23 mouse cellular contexts compared by ENCODE assay signal in genomic region chr5:123853877-123854504, GRCm38 (mm10). TPM values are rescaled to one million over a fixed set of nuclear protein-coding genes. Genes with fewer than 3 reads are reported as not detected.
A peak's percentile ranks its signal among the peaks of the same experiment; 100 is the strongest.
DNase-seq lines count a peak whose midpoint lies in the region; ATAC-seq and TF ChIP-seq lines count a peak whose summit lies in the region.
"Had no signal": no experiment of that assay in that cellular context is flagged by ENCODE, and none has a peak within 500 bp of the region (broad histone marks: within the 10 kb centered on the region; RNA-seq: fewer than 3 reads in every experiment).

No protein-coding gene starts in this region.

- H3K4me2 ChIP-seq in liver, embryonic 14.5 days (ENCODE audit: low read depth): peak overlapping the region; percentile 24
- H3K4me2 ChIP-seq: heart, embryonic 13.5 days; hindbrain, embryonic 15.5 days; neural tube, embryonic 13.5 days had no signal

- H3K27ac ChIP-seq in liver, adult 2 months (replicated peaks; ENCODE audit: insufficient read depth, low read depth, low read length): peak overlapping the region; percentile 48
- no peak overlapping the region for H3K27ac ChIP-seq in liver, embryonic 14.5 days
- H3K27ac ChIP-seq: forebrain, embryonic 10.5 days; gastrocnemius, adult 2 months; heart, embryonic 13.5 days; hindbrain, embryonic 15.5 days; neural tube, embryonic 13.5 days had no signal

- H3K27me3 ChIP-seq in liver, adult 2 months (ENCODE audit: control insufficient read depth, insufficient read depth, low read length): no peaks in the 10 kb centered on the region
- no peaks in the 10 kb centered on the region for H3K27me3 ChIP-seq in liver, embryonic 14.5 days (ENCODE audit: control insufficient read depth, insufficient read depth, low read length)
- H3K27me3 ChIP-seq: heart, embryonic 13.5 days; hindbrain, embryonic 15.5 days; neural tube, embryonic 13.5 days had no signal

- H3K4me1 ChIP-seq in liver, adult 2 months (ENCODE audit: control insufficient read depth, insufficient read depth, low read length): peaks cover 2% of the 10 kb centered on the region; the same call in 1 of the 2 replicates
- peaks cover 0 to 6% of the 10 kb centered on the region in 2 experiments; a peak in 1 of 4 replicates for H3K4me1 ChIP-seq in liver, embryonic 14.5 days (replicated peaks; ENCODE audit: control insufficient read depth in 2 of 2, insufficient read depth in 2 of 2, low read length in 1 of 2)
- H3K4me1 ChIP-seq: hindbrain, embryonic 15.5 days; neural tube, embryonic 13.5 days had no signal

- no peak for TF ChIP-seq EP300 in liver, embryonic 14.5 days (IDR thresholded peaks at IDR 0.05; ENCODE audit: low read depth)

- peak; percentile 45; the same call in 1 of the 2 replicates for ATAC-seq in liver, embryonic 14.5 days (ENCODE audit: insufficient read depth)
- ATAC-seq: forebrain, postnatal 0 days had no signal

- WGBS in liver, adult 2 months: 22% methylated on average over 11 of the region's 11 CpGs
- WGBS in liver, embryonic 14.5 days (ENCODE audit: insufficient replicate concordance): 64% methylated on average over 11 of the region's 11 CpGs

- H3K79me2 ChIP-seq in liver, adult 2 months (ENCODE audit: control insufficient read depth, insufficient read depth, low read length): no peaks in the 10 kb centered on the region

- no peak for TF ChIP-seq CTCF in liver, adult 2 months (IDR thresholded peaks at IDR 0.05; ENCODE audit: low read depth, low read length)
- TF ChIP-seq CTCF in liver, embryonic 14.5 days (IDR thresholded peaks at IDR 0.05; ENCODE audit: low read depth): no peak

- H3K4me3 ChIP-seq in liver, adult 2 months (ENCODE audit: insufficient read depth, low read depth, low read length): no peak overlapping the region
- no peak overlapping the region; a peak in 1 of 4 replicates for H3K4me3 ChIP-seq in liver, embryonic 14.5 days (ENCODE audit: insufficient read depth in 1 of 2, low read depth in 2 of 2, low read length in 2 of 2)
- H3K4me3 ChIP-seq: forebrain, embryonic 10.5 days; gastrocnemius, adult 2 months; heart, embryonic 13.5 days; hindbrain, embryonic 15.5 days; neural tube, embryonic 13.5 days had no signal

- no peaks in the 10 kb centered on the region for H3K36me3 ChIP-seq in liver, adult 2 months (ENCODE audit: control insufficient read depth, insufficient read depth, low read length)
- H3K36me3 ChIP-seq in liver, embryonic 14.5 days (replicated peaks; ENCODE audit: control insufficient read depth, insufficient read depth, low read depth): no peaks in the 10 kb centered on the region
- H3K36me3 ChIP-seq: forebrain, embryonic 10.5 days; heart, embryonic 13.5 days; hindbrain, embryonic 15.5 days; neural tube, embryonic 13.5 days had no signal

- no peaks in the 10 kb centered on the region for H3K9me3 ChIP-seq in liver, embryonic 14.5 days (ENCODE audit: control insufficient read depth, low read length)
- H3K9me3 ChIP-seq: heart, embryonic 13.5 days; hindbrain, embryonic 15.5 days; neural tube, embryonic 13.5 days had no signal

- no peak overlapping the region for H3K9ac ChIP-seq in liver, adult 2 months (ENCODE audit: low read depth, low read length)
- H3K9ac ChIP-seq in liver, embryonic 14.5 days (replicated peaks): no peak overlapping the region
- H3K9ac ChIP-seq: forebrain, postnatal 0 days; heart, embryonic 13.5 days; hindbrain, embryonic 15.5 days; neural tube, embryonic 13.5 days had no signal

- intact Hi-C loops in heart, postnatal 36 days (cut with DNase I): no loop called here
- intact Hi-C loops in heart, postnatal 10 days (cut with DNase I): no loop called here

- no peak for TF ChIP-seq POLR2A in liver, adult 2 months (IDR thresholded peaks at IDR 0.05; ENCODE audit: extremely low read depth, insufficient read depth, low read length)

- DNase-seq in liver, adult 2 months (ENCODE audit: extremely low read depth, low read depth, low spot score): no peak
- no peak for DNase-seq in liver
- DNase-seq in kidney, postnatal 10 days: peak; percentile 63
- DNase-seq in liver, embryonic 14.5 days (ENCODE audit: low read depth in 3 of 3, low spot score in 3 of 3): no peak
- DNase-seq in heart, postnatal 36 days: no peak
- no peak for DNase-seq in retina, postnatal 1 day
- DNase-seq in heart, postnatal 10 days: no peak
- DNase-seq: cerebellum, adult 18-20 months; forebrain, postnatal 0 days; gastrocnemius, adult 2 months; heart, postnatal 4 days; layer of hippocampus, postnatal 36 days; lung, postnatal 10 days; midbrain, embryonic 14.5 days; right cerebral cortex, postnatal 14 days; thymus, postnatal 14 days had no signal

RNA-seq across cellular contexts. Expression of gene Hcar2, which starts 11.3 kb away (rescaled TPM):
- total RNA-seq in liver, adult 2 months (2014; rRNA removed): 0.18 and 1.1 TPM in 2 replicates
- 0.25 and 0.32 TPM in 2 replicates for polyA plus RNA-seq in liver, adult 2 months (2012; rRNA removed)
- 0.20 and 0.22 TPM in 2 replicates for polyA plus RNA-seq in liver, embryonic 14.5 days (2012; rRNA removed)
- 0.11 and 0.42 TPM in 2 replicates for polyA plus RNA-seq in liver, embryonic 14.5 days (2014; fragmentation: Nextera tagmentation; extraction: Ambion mirVana)
- total RNA-seq in heart, postnatal 36 days (2021): under 1 TPM in 1 of 2 experiments, not detected in 1; 0.31 TPM
- under 1 TPM in 1 of 2 experiments, not detected in 1; 0.17 TPM for total RNA-seq in heart, postnatal 10 days (2021)
- total RNA-seq: forebrain, postnatal 0 days; gastrocnemius, adult 2 months; heart, postnatal 4 days; left cerebral cortex, postnatal 14 days had no signal
- polyA plus RNA-seq: C2C12; forebrain, embryonic 10.5 days; forebrain, postnatal 0 days; hindbrain, embryonic 15.5 days; neural tube, embryonic 13.5 days had no signal

RNA-seq across cellular contexts. Expression of gene Hcar1, which starts 25.8 kb away (rescaled TPM):
- total RNA-seq in liver, adult 2 months (2014; rRNA removed): under 0.01 and 0.09 TPM in 2 replicates
- polyA plus RNA-seq in liver, adult 2 months (2012; rRNA removed): 0.04 TPM in 1 of 2 replicates, not detected in the other
- polyA plus RNA-seq in liver, embryonic 14.5 days (2012; rRNA removed): 0.06 and 0.08 TPM in 2 replicates
- 0.08 and 0.10 TPM in 2 replicates for polyA plus RNA-seq in liver, embryonic 14.5 days (2014; fragmentation: Nextera tagmentation; extraction: Ambion mirVana)
- under 1 TPM; 0.54 to 0.69 TPM for total RNA-seq in heart, postnatal 36 days (2021)
- total RNA-seq in heart, postnatal 10 days (2021): under 1 TPM; 0.69 to 0.77 TPM
- total RNA-seq: granulocyte monocyte progenitor cell, adult 5-6 weeks had no signal
- polyA plus RNA-seq: forebrain, embryonic 10.5 days had no signal

RNA-seq across cellular contexts. Expression of gene Denr, which starts 53.0 kb away (rescaled TPM):
- total RNA-seq in liver, adult 2 months (2014; rRNA removed): 12.5 and 15.5 TPM in 2 replicates
- polyA plus RNA-seq in liver, adult 2 months (2012; rRNA removed): 27.5 and 37.9 TPM in 2 replicates
- 8.8 and 17.5 TPM in 2 replicates for polyA plus RNA-seq in liver, embryonic 14.5 days (2012; rRNA removed)
- 43.0 and 50.0 TPM in 2 replicates for polyA plus RNA-seq in liver, embryonic 14.5 days (2014; fragmentation: Nextera tagmentation; extraction: Ambion mirVana)
- total RNA-seq in heart, postnatal 36 days (2021): 10 to 100 TPM; 49.6 to 51.2 TPM
- 10 to 100 TPM; 53.4 to 54.2 TPM for total RNA-seq in heart, postnatal 10 days (2021)
